Mouse (Mus musculus) heart, embryonic 16.5 days (tissue): Measurements from ENCODE around the gene Zfp819. TPM values are rescaled to one million over a fixed set of nuclear protein-coding genes. Genes with fewer than 3 reads are reported as not detected.

Experiments used
- ATAC-seq: fragments of 200-750 bp; cut with Nextera tagmentation; replicated peaks from 2 replicates; pipeline ENCODE4 v1.8.0; 2017; ENCODE audit warnings: moderate number of reproducible peaks; ENCODE audit not compliant: insufficient read depth, low FRiP score; ENCODE audit errors: extremely low read depth
- H3K27ac ChIP-seq: fragments of 300-500 bp; sonication (generic); 2 replicates; pipeline ENCODE4 v1.5.1; 2014; ENCODE audit warnings: mild to moderate bottlenecking, low read length, control low read depth, moderate library complexity
- H3K27me3 ChIP-seq: fragments of 300-500 bp; sonication (generic); 2 replicates; pipeline ENCODE4 v1.6.1; 2014; ENCODE audit warnings: low read length, mixed read lengths; ENCODE audit not compliant: control insufficient read depth, insufficient read depth
- H3K36me3 ChIP-seq: fragments of 300-500 bp; sonication (generic); 2 replicates; pipeline ENCODE4 v1.6.1; 2014; ENCODE audit not compliant: control insufficient read depth, insufficient read depth
- H3K4me1 ChIP-seq: fragments of 300-500 bp; sonication (generic); 2 replicates; pipeline ENCODE4 v1.6.1; 2014; ENCODE audit warnings: low read length, mixed read lengths; ENCODE audit not compliant: control insufficient read depth, insufficient read depth
- H3K4me2 ChIP-seq: fragments of 300-500 bp; sonication (generic); 2 replicates; pipeline ENCODE4 v1.6.1; 2014; ENCODE audit warnings: low read depth, mild to moderate bottlenecking, control low read depth, low read length
- H3K4me3 ChIP-seq: fragments of 300-500 bp; sonication (generic); 2 replicates; pipeline ENCODE4 v1.5.1; 2014; ENCODE audit warnings: mild to moderate bottlenecking, control low read depth, low read length
- H3K9ac ChIP-seq: fragments of 300-500 bp; sonication (generic); 2 replicates; pipeline ENCODE4 v1.6.1; 2014; ENCODE audit warnings: low read length, control low read depth
- H3K9me3 ChIP-seq: fragments of 300-500 bp; sonication (generic); replicated peaks from 2 replicates; pipeline ENCODE4 v1.6.1; 2016; ENCODE audit warnings: low read length; ENCODE audit not compliant: control insufficient read depth
- WGBS: fragments of 180-500 bp; shearing (Covaris S2); extraction: QIAGEN DNeasy Blood & Tissue Kit; methylation state at CpG from one replicate; pipeline ENCODE4 v1.1.7; 2014; 5-methylcytosine and 5-hydroxymethylcytosine counted together
- polyA plus RNA-seq: library from polyadenylated mRNA; unstranded; fragments of >200 nt; fragmentation: Nextera tagmentation; extraction: Ambion mirVana; gene quantifications from 2 replicates; pipeline ENCODE4 v1.2.1, GENCODE M21; 2015

The Zfp819 gene
- polyA plus RNA-seq, 1 experiment from 2014 or later = not detected

GRCm38 (mm10) chr7:43634500-43634899, 27.5 kb downstream of the Zfp819 start, which contains the start of gene Ceacam18:
Ceacam18 (plus strand) TSS chr7:43634707.
- ATAC-seq = no peak
- Histone ChIP-seq H3K27ac (no peak within 1 kb of the TSS), H3K4me2 (no peak within 1 kb of the TSS), H3K27me3 (no peaks in the 10 kb centered on the region), H3K9ac (no peak within 1 kb of the TSS), H3K36me3 (no peaks in the 10 kb centered on the region), H3K9me3 (no peaks in the 10 kb centered on the region), H3K4me3 (no peak within 1 kb of the TSS), H3K4me1 (no peaks in the 10 kb centered on the region)
- WGBS = 54% methylated on average over 6 of the region's 6 CpGs

DNA sequence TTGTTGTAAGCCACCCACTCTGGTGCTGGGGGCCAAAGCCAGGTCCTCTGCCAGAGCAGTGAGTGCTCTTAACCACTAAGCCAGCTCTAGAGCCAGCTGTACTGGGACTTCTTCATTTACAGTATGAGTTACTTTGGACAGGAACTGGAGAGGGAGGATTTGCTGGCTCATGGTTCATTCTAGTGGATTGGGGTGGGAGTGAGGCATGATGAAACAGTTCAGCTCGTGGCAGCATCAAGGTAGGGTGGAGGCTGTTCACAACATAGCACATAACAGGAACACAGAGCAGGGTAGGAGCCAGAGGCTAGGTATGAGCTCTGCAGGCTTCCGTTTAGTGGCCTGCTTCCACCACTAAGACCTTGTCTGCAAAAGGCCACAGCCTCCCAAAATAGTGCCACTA, 29.2 kb downstream of the Zfp819 start:
- ATAC-seq = no peak
- WGBS = 52% methylated on average over 2 of the region's 2 CpGs
- H3K27ac ChIP-seq = no peak overlapping the region
- H3K36me3 ChIP-seq = no peaks in the 10 kb centered on the region
- H3K4me3 ChIP-seq = no peak overlapping the region
- no peaks in the 10 kb centered on the region for H3K27me3 ChIP-seq
- H3K9me3 ChIP-seq = no peaks in the 10 kb centered on the region
- H3K4me2 ChIP-seq = no peak overlapping the region
- H3K4me1 ChIP-seq = no peaks in the 10 kb centered on the region
- no peak overlapping the region for H3K9ac ChIP-seq

DNA sequence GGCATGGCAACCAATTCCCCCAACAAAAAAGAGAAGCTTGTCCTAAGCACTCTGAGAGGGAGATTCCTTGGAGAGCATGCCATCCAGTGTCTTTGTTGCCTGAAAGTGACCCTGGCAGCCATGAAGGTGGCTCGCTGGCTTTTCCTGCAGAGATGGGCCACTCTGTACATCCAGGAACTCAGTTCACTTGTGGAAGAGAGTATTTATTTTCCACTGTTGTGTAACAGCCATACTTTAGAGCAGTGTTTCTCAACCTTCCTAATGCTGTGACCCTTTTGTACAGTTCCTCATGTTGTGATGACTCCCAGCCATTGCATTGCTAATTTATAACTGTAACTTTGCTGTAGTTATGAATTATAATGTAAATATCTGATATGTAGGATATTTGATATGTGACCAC, 30.1 kb downstream of the Zfp819 start:
- Histone ChIP-seq H3K4me3 (no peak overlapping the region), H3K4me2 (no peak overlapping the region), H3K27me3 (no peaks in the 10 kb centered on the region), H3K9me3 (no peaks in the 10 kb centered on the region), H3K9ac (no peak overlapping the region), H3K27ac (no peak overlapping the region), H3K4me1 (no peaks in the 10 kb centered on the region), H3K36me3 (no peaks in the 10 kb centered on the region)
- WGBS = 88% methylated on average over 1 of the region's 1 CpGs
- no peak for ATAC-seq

DNA sequence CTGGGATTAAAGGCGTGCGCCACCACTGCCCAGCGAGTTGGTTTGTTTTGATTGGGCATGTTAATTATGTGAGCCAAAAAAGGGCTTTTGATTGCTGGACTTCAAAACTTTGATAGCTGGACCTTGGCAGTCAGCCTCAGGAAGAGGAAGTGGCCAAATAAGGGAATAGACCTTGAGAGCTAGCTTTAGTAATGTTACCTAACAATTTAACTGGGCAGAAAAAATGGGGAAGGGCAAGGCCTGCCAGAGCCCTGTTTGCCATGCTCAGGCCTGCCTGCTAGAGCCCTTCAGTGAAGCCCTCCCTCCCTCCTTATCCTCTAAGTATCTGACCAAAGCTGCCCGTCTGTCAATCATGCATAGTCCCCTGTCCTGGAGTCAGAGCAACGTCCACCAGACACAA, 35.6 kb downstream of the Zfp819 start:
- ATAC-seq = no peak
- no peaks in the 10 kb centered on the region for H3K36me3 ChIP-seq
- no peaks in the 10 kb centered on the region; the same call in 1 of the 2 replicates for H3K9me3 ChIP-seq
- no peak overlapping the region for H3K27ac ChIP-seq
- H3K9ac ChIP-seq = no peak overlapping the region
- 64% methylated on average over 5 of the region's 5 CpGs for WGBS
- H3K4me1 ChIP-seq = no peaks in the 10 kb centered on the region
- H3K4me3 ChIP-seq = no peak overlapping the region
- no peak overlapping the region for H3K4me2 ChIP-seq
- H3K27me3 ChIP-seq = no peaks in the 10 kb centered on the region

DNA sequence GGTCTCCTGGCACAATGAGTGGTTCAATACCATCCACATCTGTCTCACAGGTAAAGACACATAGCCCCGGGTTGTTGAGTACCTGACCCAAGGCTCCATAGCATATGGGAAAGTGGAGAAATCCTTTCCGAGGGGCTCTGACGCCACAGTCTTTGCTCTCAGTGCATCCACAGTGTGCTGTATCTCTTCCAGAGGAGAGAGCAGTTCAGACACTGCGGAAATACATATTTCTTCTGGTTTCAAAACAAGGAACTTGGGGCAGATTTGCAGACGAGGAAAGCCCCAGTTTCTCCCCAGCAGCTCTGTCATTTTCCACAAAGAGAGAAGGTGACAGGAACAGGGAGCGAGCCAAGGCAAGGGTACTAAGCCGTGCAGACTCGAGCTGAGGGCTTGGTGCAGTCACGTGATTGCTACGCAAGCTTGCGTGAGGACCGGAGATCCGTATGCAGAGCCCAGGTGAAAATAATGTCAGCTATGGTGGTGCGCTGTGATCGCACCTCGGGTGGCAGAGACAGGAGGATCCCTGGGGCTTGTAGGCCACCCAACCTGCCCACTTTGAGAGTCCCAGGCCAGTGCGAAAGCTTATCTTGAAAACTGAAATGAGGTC, 36.2 kb downstream of the Zfp819 start:
- Histone ChIP-seq H3K4me3 (no peak overlapping the region), H3K9ac (no peak overlapping the region), H3K4me2 (no peak overlapping the region), H3K27me3 (no peaks in the 10 kb centered on the region), H3K4me1 (no peaks in the 10 kb centered on the region), H3K9me3 (no peaks in the 10 kb centered on the region; the same call in 1 of the 2 replicates), H3K36me3 (no peaks in the 10 kb centered on the region), H3K27ac (no peak overlapping the region)
- ATAC-seq = no peak
- 65% methylated on average over 17 of the region's 17 CpGs for WGBS

DNA sequence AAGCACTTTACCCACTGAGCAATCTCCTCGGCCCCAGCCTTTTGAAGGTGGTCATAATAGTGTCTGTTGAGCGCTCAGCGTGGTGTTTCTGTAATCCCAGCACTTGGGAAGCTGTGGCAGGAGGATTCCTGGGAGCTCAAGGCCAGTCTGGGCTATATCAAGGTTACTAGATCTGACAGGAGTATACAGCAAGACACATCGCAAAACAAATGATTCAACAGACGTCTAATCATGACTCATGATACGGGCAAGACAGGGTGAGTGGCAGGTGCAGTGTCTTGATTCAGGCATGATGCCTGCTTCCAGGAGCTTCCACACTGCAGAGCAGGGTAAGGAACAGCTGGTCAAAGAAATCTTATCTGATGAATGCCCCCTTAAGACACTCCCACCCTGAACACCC, 45.7 kb downstream of the Zfp819 start:
- 72% methylated on average over 6 of the region's 6 CpGs for WGBS
- Histone ChIP-seq H3K4me3 (no peak overlapping the region), H3K36me3 (no peaks in the 10 kb centered on the region), H3K9me3 (peaks cover 5% of the 10 kb centered on the region), H3K4me1 (no peaks in the 10 kb centered on the region), H3K4me2 (no peak overlapping the region), H3K27ac (no peak overlapping the region), H3K27me3 (no peaks in the 10 kb centered on the region), H3K9ac (no peak overlapping the region)
- ATAC-seq = no peak

DNA sequence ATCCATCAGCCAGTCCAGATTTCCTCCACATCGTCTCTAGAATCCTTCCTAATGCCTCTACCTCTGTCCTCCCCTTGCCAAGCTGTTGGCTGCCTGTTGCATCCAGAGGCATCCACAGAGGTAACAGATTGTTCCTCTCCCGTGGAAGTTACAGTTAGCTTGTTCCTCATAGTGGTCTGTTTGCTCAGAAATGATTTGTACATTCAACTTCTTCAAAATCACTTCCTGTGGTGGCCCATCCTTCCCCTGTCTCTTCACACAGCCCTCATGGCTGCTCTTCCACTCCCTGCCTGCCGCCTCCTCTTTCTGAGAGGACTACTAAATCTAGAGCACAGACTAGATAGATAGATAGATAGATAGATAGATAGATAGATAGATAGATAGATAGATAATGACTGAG, 47.5 kb downstream of the Zfp819 start:
- Histone ChIP-seq H3K9me3 (peaks cover 5% of the 10 kb centered on the region), H3K27me3 (no peaks in the 10 kb centered on the region), H3K4me1 (no peaks in the 10 kb centered on the region), H3K27ac (no peak overlapping the region), H3K4me2 (no peak overlapping the region), H3K9ac (no peak overlapping the region), H3K36me3 (no peaks in the 10 kb centered on the region), H3K4me3 (no peak overlapping the region)
- ATAC-seq = no peak
- WGBS = 65% methylated on average over 3 of the region's 3 CpGs

GRCm38 (mm10) chr7:43656232-43656631, 49.3 kb downstream of the Zfp819 start:
- no peaks in the 10 kb centered on the region for H3K27me3 ChIP-seq
- no peaks in the 10 kb centered on the region for H3K4me1 ChIP-seq
- no peaks in the 10 kb centered on the region for H3K36me3 ChIP-seq
- H3K27ac ChIP-seq = no peak overlapping the region
- WGBS = 49% methylated on average over 6 of the region's 6 CpGs
- peaks cover 5% of the 10 kb centered on the region for H3K9me3 ChIP-seq
- H3K4me2 ChIP-seq = no peak overlapping the region
- no peak overlapping the region for H3K4me3 ChIP-seq
- H3K9ac ChIP-seq = no peak overlapping the region
- no peak for ATAC-seq

DNA sequence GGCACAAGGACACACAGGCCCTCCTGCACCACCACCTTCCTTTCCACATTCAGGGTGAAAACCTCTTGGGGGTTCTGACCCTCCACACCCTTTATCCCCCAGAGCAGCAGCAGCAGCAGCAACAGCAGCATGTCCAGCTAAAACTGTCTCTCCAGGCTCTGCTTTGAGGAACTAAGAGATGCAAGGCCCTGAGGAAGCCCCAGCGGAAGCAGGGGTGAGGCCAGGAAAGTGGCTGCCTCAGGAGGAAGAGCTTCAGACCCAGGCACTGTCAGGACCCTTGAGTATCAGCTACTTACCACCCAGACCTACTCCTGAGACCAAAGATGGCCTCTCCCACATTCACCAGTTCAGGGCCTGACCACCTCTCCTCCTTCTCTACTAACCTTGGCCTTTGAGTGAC, 53.0 kb downstream of the Zfp819 start, which contains the start of gene Siglece:
Siglece (minus strand) TSS at position 160 of the 400 bp plus-strand sequence.
- Histone ChIP-seq H3K4me1 (no peaks in the 10 kb centered on the region), H3K36me3 (no peaks in the 10 kb centered on the region), H3K27ac (no peak within 1 kb of the TSS), H3K4me2 (no peak within 1 kb of the TSS), H3K4me3 (no peak within 1 kb of the TSS), H3K27me3 (no peaks in the 10 kb centered on the region), H3K9me3 (no peaks in the 10 kb centered on the region), H3K9ac (no peak within 1 kb of the TSS)
- 62% methylated on average over 1 of the region's 1 CpGs for WGBS
- ATAC-seq = no peak
